Mouse (Mus musculus): Measurements from ENCODE around the gene Tns1. TPM values are rescaled to one million over a fixed set of nuclear protein-coding genes. Genes with fewer than 3 reads are reported as not detected.

Gene Tns1
- polyA plus RNA-seq, 1 experiment from 2014 or later: 120 TPM

DNA sequence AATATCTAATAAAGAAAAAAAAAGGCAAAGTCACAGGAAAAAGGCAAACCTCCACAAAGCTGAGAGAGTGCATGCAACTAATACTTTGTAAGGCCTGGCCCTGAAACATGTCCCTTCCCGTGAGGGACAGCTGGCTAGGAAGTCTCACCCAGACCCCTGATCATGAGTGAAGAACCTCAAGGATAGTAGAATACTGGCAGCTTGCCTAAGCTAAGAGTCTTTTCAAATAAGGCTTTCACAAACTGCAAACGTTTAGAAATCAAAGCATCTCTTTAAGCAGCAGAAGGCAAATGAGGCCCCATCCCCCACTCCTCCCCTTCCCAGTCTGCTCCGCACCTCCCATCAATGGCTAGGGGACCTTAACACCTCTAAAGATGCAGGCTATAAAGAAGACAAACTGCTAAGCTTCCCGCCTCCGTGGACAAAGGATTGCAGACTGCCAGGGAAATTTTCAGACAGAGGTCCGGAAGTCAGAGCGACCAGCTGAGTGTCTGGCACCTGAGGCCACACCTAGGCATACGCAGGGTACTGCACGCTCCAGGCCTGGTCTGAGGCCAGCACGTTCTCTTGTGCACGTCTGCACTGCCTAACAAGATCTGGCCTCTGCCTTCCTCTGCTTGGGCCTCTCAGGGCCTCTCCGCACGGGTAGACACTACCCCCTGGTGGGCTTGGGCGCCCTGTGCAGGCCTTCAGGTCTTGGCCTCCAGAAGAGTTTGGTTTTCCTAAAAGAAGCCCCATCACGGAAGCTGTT, 261.8 kb downstream of the Tns1 start:
- no peaks in the 10 kb centered on the region for H3K36me3 ChIP-seq (ENCODE audit: control insufficient read depth, insufficient read depth)
- ATAC-seq (replicated peaks; ENCODE audit: extremely low read depth, insufficient read depth, low FRiP score): peak; percentile 99
- H3K27me3 ChIP-seq (ENCODE audit: control insufficient read depth, insufficient read depth, low read length): no peaks in the 10 kb centered on the region
- H3K4me2 ChIP-seq (ENCODE audit: low read depth, low read length): peak overlapping the region; percentile 50
- WGBS: 7% methylated on average over 15 of the region's 15 CpGs
- peak overlapping the region; percentile 60 for H3K9ac ChIP-seq (ENCODE audit: low read length)
- peak overlapping the region; percentile 32 for H3K4me3 ChIP-seq (ENCODE audit: low read length)
- peaks cover 9% of the 10 kb centered on the region for H3K4me1 ChIP-seq (ENCODE audit: control insufficient read depth, insufficient read depth, low read length)
- H3K27ac ChIP-seq (ENCODE audit: low read length): peak overlapping the region; percentile 79
- no peaks in the 10 kb centered on the region for H3K9me3 ChIP-seq (replicated peaks; ENCODE audit: control insufficient read depth, low read length)

DNA sequence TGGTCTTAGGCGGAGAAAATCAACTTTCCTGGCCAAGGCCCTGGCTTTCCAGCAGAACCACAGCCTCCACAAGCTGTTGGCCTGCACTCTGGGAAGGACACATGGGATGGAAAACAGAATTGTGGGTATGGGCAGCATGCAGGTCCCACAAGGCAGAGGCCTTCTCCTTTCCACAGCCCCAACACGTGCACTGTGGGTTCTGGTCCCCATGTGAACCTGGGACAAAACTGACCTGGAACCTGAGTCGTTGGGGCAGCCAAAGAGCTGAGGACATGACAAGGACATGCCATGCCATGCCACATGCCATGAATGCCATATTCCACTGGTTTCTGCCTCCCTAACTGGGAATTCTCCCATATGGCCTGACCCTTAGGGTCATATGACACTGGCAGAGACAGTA, 263.8 kb downstream of the Tns1 start:
- no peak overlapping the region for H3K9ac ChIP-seq (ENCODE audit: low read length)
- WGBS: 83% methylated on average over 3 of the region's 3 CpGs
- ATAC-seq (replicated peaks; ENCODE audit: extremely low read depth, insufficient read depth, low FRiP score): no peak

More for the DNA sequence above, 263.8 kb downstream of the Tns1 start:
- H3K27me3 ChIP-seq (ENCODE audit: control insufficient read depth, insufficient read depth, low read length): no peaks in the 10 kb centered on the region
- no peak overlapping the region for H3K4me3 ChIP-seq (ENCODE audit: low read length)
- H3K27ac ChIP-seq (ENCODE audit: low read length): no peak overlapping the region
- no peaks in the 10 kb centered on the region for H3K9me3 ChIP-seq (replicated peaks; ENCODE audit: control insufficient read depth, low read length)
- H3K36me3 ChIP-seq (ENCODE audit: control insufficient read depth, insufficient read depth): no peaks in the 10 kb centered on the region
- H3K4me1 ChIP-seq (ENCODE audit: control insufficient read depth, insufficient read depth, low read length): peaks cover 9% of the 10 kb centered on the region
- H3K4me2 ChIP-seq (ENCODE audit: low read depth, low read length): no peak overlapping the region

Other genes starting within 250 kb of the Tns1 start
- gene Rufy4, start 1.1 kb upstream of the Tns1 start, polyA plus RNA-seq (2015; fragmentation: Nextera tagmentation; extraction: Ambion mirVana): 0.45 and 0.91 TPM in 2 replicates
- 0.19 and 0.41 TPM in 2 replicates for gene Cxcr2, start 29.5 kb upstream of the Tns1 start, polyA plus RNA-seq (2015; fragmentation: Nextera tagmentation; extraction: Ambion mirVana)
- gene Cxcr1, start 70.2 kb upstream of the Tns1 start, polyA plus RNA-seq (2015; fragmentation: Nextera tagmentation; extraction: Ambion mirVana): not detected in 2 replicates
- 415 and 472 TPM in 2 replicates for gene Arpc2, start 111.6 kb upstream of the Tns1 start, polyA plus RNA-seq (2015; fragmentation: Nextera tagmentation; extraction: Ambion mirVana)
- gene Gpbar1, start 154.1 kb upstream of the Tns1 start, polyA plus RNA-seq (2015; fragmentation: Nextera tagmentation; extraction: Ambion mirVana): 0.22 and 0.30 TPM in 2 replicates
- gene Aamp, start 160.3 kb upstream of the Tns1 start, polyA plus RNA-seq (2015; fragmentation: Nextera tagmentation; extraction: Ambion mirVana): 214 and 223 TPM in 2 replicates
- gene Pnkd, start 160.5 kb upstream of the Tns1 start, polyA plus RNA-seq (2015; fragmentation: Nextera tagmentation; extraction: Ambion mirVana): 314 and 324 TPM in 2 replicates
- 51.2 and 51.4 TPM in 2 replicates for gene Tmbim1, start 181.2 kb upstream of the Tns1 start, polyA plus RNA-seq (2015; fragmentation: Nextera tagmentation; extraction: Ambion mirVana)
- gene Catip, start 237.7 kb upstream of the Tns1 start, polyA plus RNA-seq (2015; fragmentation: Nextera tagmentation; extraction: Ambion mirVana): 0.62 and 1.1 TPM in 2 replicates